Mouse (Mus musculus): ENCODE measurements around the gene Galc. TPM values are rescaled to one million over a fixed set of nuclear protein-coding genes. Genes with fewer than 3 reads are reported as not detected.

Galc gene
- not detected in 2 replicates for polyA plus RNA-seq (2012; ENCODE audit: insufficient read depth, insufficient read length, low replicate concordance, missing spikeins)

GRCm38 (mm10) chr12:98258845-98259517 is at the start of gene Galc:
Galc (minus strand) TSS chr12:98259459.
- Histone ChIP-seq H3K4me3 (ENCODE audit: insufficient read depth, low read depth, low read length) (peak within 1 kb of the TSS; percentile 88), H3K27ac (ENCODE audit: insufficient read depth, low read depth, low read length) (peak within 1 kb of the TSS; percentile 95), H3K4me1 (ENCODE audit: control insufficient read depth, insufficient read depth, low read length) (peaks cover 2% of the 10 kb centered on the region; the same call in 1 of the 2 replicates)
- under 1% methylated on average over 76 of the region's 76 CpGs for WGBS
- peak; percentile 47; the same call in 1 of the 2 replicates for TF ChIP-seq POLR2A (IDR thresholded peaks at IDR 0.05; ENCODE audit: insufficient read depth, low read depth, low read length)
- TF ChIP-seq CTCF (IDR thresholded peaks at IDR 0.05; ENCODE audit: insufficient read depth, low read depth, low read length): no peak

- Histone ChIP-seq H3K27ac (ENCODE audit: insufficient read depth, low read depth, low read length) (no peak overlapping the region), H3K4me1 (ENCODE audit: control insufficient read depth, insufficient read depth, low read length) (no peaks in the 10 kb centered on the region), H3K4me3 (ENCODE audit: insufficient read depth, low read depth, low read length) (no peak overlapping the region)
- 81% methylated on average over 7 of the region's 7 CpGs for WGBS
- TF ChIP-seq CTCF (IDR thresholded peaks at IDR 0.05; ENCODE audit: insufficient read depth, low read depth, low read length) (no peak), POLR2A (IDR thresholded peaks at IDR 0.05; ENCODE audit: insufficient read depth, low read depth, low read length) (no peak)
These were observed 48.1 kb upstream of the Galc start for GRCm38 (mm10) chr12:98307179-98307915.

DNA sequence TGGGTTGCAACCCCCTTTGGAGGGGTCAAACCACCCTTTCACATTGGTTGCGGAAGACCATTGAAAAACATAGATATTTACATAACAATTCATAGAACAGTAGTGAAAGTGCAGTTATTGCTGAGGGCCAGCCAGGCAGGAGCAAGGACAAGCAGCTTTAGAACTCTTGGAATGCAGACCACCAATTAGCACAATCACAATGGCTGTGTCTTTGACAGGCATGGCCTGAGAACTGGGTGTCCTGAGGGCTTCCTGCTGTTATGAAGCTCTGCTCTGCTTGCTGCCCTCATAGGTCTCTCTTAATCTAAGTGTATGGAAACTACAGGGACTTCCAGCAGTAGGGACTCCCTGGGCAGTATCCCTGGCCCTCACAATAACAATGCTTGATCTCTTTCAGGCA is 43.8 kb upstream of the Galc start:
- TF ChIP-seq POLR2A (IDR thresholded peaks at IDR 0.05; ENCODE audit: insufficient read depth, low read depth, low read length): no peak
- no peak for TF ChIP-seq CTCF (IDR thresholded peaks at IDR 0.05; ENCODE audit: insufficient read depth, low read depth, low read length)
- no peak overlapping the region for H3K4me3 ChIP-seq (ENCODE audit: insufficient read depth, low read depth, low read length)
- WGBS: 85% methylated on average over 1 of the region's 1 CpGs
- no peak overlapping the region for H3K27ac ChIP-seq (ENCODE audit: insufficient read depth, low read depth, low read length)
- no peaks in the 10 kb centered on the region for H3K4me1 ChIP-seq (ENCODE audit: control insufficient read depth, insufficient read depth, low read length)

- no peak for TF ChIP-seq POLR2A (IDR thresholded peaks at IDR 0.05; ENCODE audit: insufficient read depth, low read depth, low read length)
- no peak for TF ChIP-seq CTCF (IDR thresholded peaks at IDR 0.05; ENCODE audit: insufficient read depth, low read depth, low read length)
- Histone ChIP-seq H3K27ac (ENCODE audit: insufficient read depth, low read depth, low read length) (no peak overlapping the region), H3K4me3 (ENCODE audit: insufficient read depth, low read depth, low read length) (no peak overlapping the region), H3K4me1 (ENCODE audit: control insufficient read depth, insufficient read depth, low read length) (no peaks in the 10 kb centered on the region)
- WGBS: 89% methylated on average over 5 of the region's 5 CpGs
These were observed 42.7 kb upstream of the Galc start for GRCm38 (mm10) chr12:98301980-98302379.

GRCm38 (mm10) chr12:98294241-98294640 is 35.0 kb upstream of the Galc start:
- H3K4me3 ChIP-seq (ENCODE audit: insufficient read depth, low read depth, low read length): no peak overlapping the region
- no peak overlapping the region for H3K27ac ChIP-seq (ENCODE audit: insufficient read depth, low read depth, low read length)
- TF ChIP-seq CTCF (IDR thresholded peaks at IDR 0.05; ENCODE audit: insufficient read depth, low read depth, low read length) (no peak), POLR2A (IDR thresholded peaks at IDR 0.05; ENCODE audit: insufficient read depth, low read depth, low read length) (no peak)
- 89% methylated on average over 2 of the region's 2 CpGs for WGBS
- no peaks in the 10 kb centered on the region for H3K4me1 ChIP-seq (ENCODE audit: control insufficient read depth, insufficient read depth, low read length)

GRCm38 (mm10) chr12:98292278-98292677 is 33.0 kb upstream of the Galc start:
- WGBS: 84% methylated on average over 4 of the region's 4 CpGs
- no peaks in the 10 kb centered on the region for H3K4me1 ChIP-seq (ENCODE audit: control insufficient read depth, insufficient read depth, low read length)
- no peak overlapping the region for H3K4me3 ChIP-seq (ENCODE audit: insufficient read depth, low read depth, low read length)
- no peak overlapping the region for H3K27ac ChIP-seq (ENCODE audit: insufficient read depth, low read depth, low read length)
- TF ChIP-seq CTCF (IDR thresholded peaks at IDR 0.05; ENCODE audit: insufficient read depth, low read depth, low read length) (no peak), POLR2A (IDR thresholded peaks at IDR 0.05; ENCODE audit: insufficient read depth, low read depth, low read length) (no peak)

GRCm38 (mm10) chr12:98290475-98290874 is 31.2 kb upstream of the Galc start:
- 84% methylated on average over 3 of the region's 3 CpGs for WGBS
- no peak for TF ChIP-seq POLR2A (IDR thresholded peaks at IDR 0.05; ENCODE audit: insufficient read depth, low read depth, low read length)
- TF ChIP-seq CTCF (IDR thresholded peaks at IDR 0.05; ENCODE audit: insufficient read depth, low read depth, low read length): no peak
- no peaks in the 10 kb centered on the region for H3K4me1 ChIP-seq (ENCODE audit: control insufficient read depth, insufficient read depth, low read length)
- no peak overlapping the region for H3K27ac ChIP-seq (ENCODE audit: insufficient read depth, low read depth, low read length)
- no peak overlapping the region for H3K4me3 ChIP-seq (ENCODE audit: insufficient read depth, low read depth, low read length)

- no peak overlapping the region for H3K27ac ChIP-seq (ENCODE audit: insufficient read depth, low read depth, low read length)
- TF ChIP-seq CTCF (IDR thresholded peaks at IDR 0.05; ENCODE audit: insufficient read depth, low read depth, low read length) (no peak), POLR2A (IDR thresholded peaks at IDR 0.05; ENCODE audit: insufficient read depth, low read depth, low read length) (no peak)
- H3K4me3 ChIP-seq (ENCODE audit: insufficient read depth, low read depth, low read length): no peak overlapping the region
- 89% methylated on average over 3 of the region's 3 CpGs for WGBS
- H3K4me1 ChIP-seq (ENCODE audit: control insufficient read depth, insufficient read depth, low read length): no peaks in the 10 kb centered on the region; the same call in 1 of the 2 replicates
These were observed 25.2 kb upstream of the Galc start for GRCm38 (mm10) chr12:98284477-98284876.

- Histone ChIP-seq H3K27ac (ENCODE audit: insufficient read depth, low read depth, low read length) (no peak overlapping the region), H3K4me1 (ENCODE audit: control insufficient read depth, insufficient read depth, low read length) (no peaks in the 10 kb centered on the region; the same call in 1 of the 2 replicates), H3K4me3 (ENCODE audit: insufficient read depth, low read depth, low read length) (no peak overlapping the region)
- WGBS: 45% methylated on average over 3 of the region's 3 CpGs
- TF ChIP-seq POLR2A (IDR thresholded peaks at IDR 0.05; ENCODE audit: insufficient read depth, low read depth, low read length): no peak
- TF ChIP-seq CTCF (IDR thresholded peaks at IDR 0.05; ENCODE audit: insufficient read depth, low read depth, low read length): no peak
These were observed 24.2 kb upstream of the Galc start for GRCm38 (mm10) chr12:98283487-98283860.
